Mouse (Mus musculus) mouse trophoblast stem cell (cell line): ENCODE data around the gene Ggt5.

Source experiments
- in situ Hi-C, 2 experiments: fragments of 300-500 bp; cut with MseI, MboI; formaldehyde crosslinking; loops; 2 replicates in 1 of 2; 3 replicates in 1 of 2; pipeline ENCODE4 v1.15.1; 2025

Gene Ggt5

GRCm38 (mm10) chr10:75626991-75627390 is 37.9 kb downstream of the Ggt5 start:
- in situ Hi-C loops, result no loop called here

DNA sequence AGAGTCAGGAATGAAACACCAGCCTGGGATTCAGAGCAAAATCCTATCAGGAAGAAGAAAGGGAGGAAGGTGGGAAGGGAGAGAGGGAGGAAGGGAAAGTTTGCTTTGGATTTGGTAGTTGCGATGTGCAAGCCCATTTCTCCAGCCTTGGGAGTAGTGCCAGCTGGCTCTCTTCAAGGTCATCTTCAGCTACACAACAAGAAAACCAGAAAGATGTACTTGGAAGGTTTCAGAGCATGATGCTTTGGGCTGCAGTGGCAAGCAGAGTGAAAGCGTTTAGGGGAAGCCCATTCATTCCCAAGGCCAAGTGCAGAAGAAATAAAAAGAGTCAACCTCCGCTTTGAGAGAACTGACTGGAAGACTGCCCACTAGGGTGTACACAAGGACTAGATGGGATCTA is 38.4 kb downstream of the Ggt5 start:
- in situ Hi-C loops, result no loop called here

DNA sequence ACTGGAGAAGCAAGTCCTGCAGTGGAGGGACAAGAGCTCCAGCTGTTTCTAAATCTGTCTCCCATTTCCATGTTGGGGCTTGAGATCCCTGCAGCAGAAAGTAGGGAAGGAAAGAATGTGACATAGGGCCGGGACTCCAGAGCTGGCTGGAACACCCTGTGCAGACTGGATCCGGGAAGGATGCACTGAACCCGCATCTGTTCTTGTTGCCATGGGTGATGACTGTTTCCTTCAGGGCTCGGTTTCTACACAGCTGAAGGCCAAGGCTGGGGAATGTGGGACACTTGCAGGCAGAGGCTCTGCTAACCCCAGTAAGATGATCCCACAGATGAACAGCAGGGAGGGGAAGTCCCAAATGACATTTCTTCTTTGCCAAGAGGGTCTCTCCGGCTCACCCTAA is 43.5 kb downstream of the Ggt5 start:
- in situ Hi-C loops, result no loop called here

DNA sequence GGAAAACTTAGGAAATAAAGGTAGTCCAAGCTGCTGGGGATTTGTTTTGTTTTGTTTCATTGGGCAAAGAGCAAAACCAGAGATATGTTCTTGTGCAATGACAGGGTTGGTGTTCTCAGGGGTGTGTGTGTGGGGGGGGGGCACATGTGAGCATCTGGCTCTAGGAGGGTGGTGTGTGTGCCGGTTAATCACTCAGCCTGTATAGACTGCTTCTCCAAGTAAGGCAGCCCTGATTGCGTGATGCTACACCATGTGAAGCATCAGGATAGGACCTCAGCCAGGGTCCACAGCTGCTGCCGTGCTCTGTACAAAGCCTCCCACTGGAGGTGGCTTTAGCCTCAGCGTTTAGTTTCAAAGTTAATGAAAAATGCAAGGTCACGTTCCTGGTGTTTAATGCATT is 43.9 kb downstream of the Ggt5 start:
- in situ Hi-C loops, result no loop called here

DNA sequence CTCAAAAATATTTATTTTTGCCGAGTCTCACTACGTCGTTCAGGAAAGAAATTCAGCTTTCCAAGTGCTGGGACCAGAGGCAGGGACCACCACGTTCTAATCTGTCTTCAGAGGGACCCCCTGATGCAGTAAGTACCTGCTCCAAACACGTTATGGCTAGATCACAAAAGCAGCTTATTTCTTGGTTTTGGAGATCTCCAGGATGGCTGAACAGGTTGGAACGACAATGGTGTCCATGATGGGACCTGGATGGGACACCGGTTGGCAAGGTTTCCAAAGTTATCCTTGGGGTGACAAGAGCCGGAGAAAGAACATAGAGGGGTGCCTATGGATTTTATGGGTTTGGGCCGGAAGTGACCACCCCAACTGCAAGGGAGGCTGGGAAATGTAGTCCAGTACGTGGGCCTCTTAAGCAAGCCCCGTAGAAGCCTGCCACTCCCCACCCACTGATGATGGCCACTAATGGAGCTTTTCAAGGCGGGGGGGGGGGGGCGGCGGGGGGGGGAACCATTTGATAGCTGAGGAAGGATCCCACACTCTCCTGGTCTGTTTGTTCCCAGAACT is 44.5 kb downstream of the Ggt5 start:
- in situ Hi-C loops, result no loop called here

DNA sequence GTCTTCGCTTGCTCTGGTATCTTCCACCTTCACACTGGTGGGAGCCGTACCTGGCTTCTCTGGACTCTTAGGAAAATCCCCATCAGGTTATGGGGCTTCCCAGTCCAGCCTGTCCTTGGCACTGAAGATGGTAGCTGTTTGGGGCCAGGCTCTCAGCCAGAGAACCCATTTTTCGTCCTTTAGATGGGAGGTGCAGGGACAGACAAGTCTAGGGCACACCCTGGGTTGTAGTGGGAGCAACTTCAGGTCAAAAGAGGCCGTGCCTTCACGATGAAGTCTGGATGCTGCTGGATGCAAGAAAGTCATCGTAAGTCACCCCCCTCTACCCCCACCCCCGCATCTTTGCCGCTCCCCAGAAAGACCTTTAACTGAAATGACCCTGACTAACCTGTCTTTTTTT is 45.5 kb downstream of the Ggt5 start:
- in situ Hi-C loops, result no loop called here

DNA sequence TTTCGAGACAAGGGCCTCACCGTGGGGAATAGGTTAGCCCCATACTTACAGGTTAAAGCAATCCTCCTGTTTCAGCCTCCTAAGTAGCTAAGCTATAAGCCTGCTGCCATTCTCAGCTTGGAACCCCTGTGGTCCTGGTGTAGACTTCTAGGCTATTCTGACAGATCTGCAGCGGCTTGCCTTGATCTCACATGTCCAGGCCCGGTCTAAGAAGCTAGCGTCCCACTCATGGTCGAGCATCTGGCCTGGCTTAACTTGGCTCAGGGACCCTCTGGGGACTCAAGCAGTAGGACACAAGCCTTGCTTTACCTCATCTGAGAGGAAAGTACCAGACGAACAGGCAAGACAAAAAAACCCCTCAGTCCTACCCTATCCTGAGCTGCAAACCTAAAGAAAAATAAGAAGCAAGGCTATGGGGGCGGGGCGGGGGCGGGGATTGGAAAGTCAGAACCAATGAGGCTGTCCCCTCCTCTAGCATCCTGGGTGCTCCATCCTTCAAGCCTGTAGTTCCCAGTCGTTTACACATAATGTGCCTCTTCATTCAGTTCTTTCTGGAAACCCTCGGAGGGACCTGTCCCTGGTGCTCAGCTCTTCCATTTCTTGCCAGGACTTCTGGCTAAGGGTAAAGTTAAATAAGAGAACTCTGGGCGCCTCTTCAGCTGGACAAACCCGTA is 46.0 kb downstream of the Ggt5 start:
- in situ Hi-C loops, result no loop called here

- in situ Hi-C loops, result no loop called here
These were observed 46.5 kb downstream of the Ggt5 start for GRCm38 (mm10) chr10:75635693-75636055.

GRCm38 (mm10) chr10:75636084-75636786 is 47.1 kb downstream of the Ggt5 start:
- in situ Hi-C loops, result no loop called here

- in situ Hi-C loops, result no loop called here
These were observed 48.6 kb downstream of the Ggt5 start for GRCm38 (mm10) chr10:75637711-75638110.

DNA sequence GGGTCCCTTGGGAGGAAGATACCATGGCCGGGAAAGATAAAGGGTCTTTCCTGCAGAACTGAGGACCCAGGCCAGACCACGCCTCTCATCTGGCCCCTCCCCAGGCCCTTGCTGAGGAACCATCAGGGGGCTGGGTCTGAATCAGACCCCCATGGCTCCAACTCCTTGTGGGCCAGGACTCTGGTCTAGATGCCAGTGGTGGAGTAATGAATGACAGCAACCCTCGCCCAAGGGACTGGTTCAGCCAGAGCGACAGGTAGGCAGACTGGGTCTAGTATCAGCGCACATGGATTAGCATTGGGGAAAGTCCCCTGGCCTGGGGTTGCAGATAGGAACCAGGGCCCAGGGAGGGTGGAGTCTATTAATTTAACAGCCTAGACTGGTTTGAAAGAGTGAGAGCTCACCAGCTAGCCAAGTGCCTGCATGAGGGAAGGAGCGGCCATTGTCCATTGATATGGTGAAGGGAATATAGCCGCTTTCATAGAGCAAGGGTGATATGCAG is 52.6 kb downstream of the Ggt5 start:
- in situ Hi-C loops, result no loop called here

DNA sequence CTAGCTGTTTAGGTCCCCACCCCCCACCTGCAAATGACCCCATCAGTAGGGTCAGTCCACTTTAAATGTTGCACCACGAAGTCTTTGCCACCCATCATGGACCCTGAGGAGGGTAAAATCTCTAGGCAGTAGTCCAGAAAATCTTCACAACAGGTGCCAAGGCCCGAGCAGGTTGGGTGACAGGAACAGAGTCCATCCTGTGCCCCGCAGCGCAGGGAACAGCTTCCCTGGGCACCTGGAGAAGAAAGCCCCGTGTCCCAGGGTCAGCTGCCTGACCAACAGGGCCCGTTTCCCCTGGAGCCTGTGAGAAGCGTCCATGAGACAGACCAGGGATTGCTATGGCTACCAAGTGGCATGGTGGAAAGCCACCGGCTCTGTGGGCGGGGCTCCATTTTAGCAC is 53.3 kb downstream of the Ggt5 start:
- in situ Hi-C loops, result no loop called here

DNA sequence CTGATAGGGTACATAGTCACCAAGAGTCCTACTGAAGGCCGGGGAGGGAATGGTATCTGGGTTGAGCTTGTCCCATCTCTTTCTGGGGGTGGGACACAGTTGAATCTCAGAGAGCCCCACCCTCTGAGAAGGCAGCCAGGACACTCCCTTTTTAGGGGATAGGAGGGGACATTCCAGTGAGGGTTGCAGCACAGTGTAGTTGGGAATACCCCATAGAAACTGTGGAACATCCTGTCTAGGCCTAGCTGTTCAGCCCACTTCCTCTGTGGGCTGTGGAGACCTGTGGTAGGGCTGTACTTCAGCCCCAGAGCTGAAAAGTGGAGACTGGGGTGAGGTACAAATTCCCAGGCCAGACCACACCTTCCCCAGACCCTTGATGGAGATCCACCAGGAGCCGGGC is 53.8 kb downstream of the Ggt5 start:
- in situ Hi-C loops, result no loop called here

GRCm38 (mm10) chr10:75643741-75644343 is 54.7 kb downstream of the Ggt5 start, which contains the start of gene Susd2:
TSS of gene Susd2 (minus strand) at chr10:75644008.
- in situ Hi-C loops, result no loop called here

GRCm38 (mm10) chr10:75645616-75646015 is 56.5 kb downstream of the Ggt5 start:
- in situ Hi-C loops, result no loop called here

- in situ Hi-C loops, result no loop called here
These were observed 57.3 kb downstream of the Ggt5 start for GRCm38 (mm10) chr10:75646406-75646805.

DNA sequence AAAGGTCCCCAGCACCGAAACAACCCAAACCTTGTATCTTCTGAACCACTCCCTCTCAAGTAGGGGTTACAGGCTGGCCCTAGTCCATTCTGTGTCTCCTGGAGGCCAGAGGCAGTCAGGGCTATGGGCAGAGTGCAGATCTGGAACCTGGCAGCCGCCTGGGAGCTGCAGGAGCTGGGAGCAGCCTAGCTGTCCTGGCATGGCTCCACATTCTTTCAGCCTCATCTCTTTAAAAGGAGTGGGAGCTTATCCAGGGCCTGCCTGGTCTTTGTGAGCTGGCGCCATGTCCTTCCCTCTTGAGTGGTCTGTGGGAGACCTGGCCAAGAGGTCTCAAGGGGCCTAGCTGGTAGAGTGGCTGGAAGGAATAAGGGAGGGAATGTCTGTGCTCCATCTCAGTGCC is 58.2 kb downstream of the Ggt5 start:
- in situ Hi-C loops, result no loop called here

GRCm38 (mm10) chr10:75648091-75648490 is 59.0 kb downstream of the Ggt5 start:
- in situ Hi-C loops, result no loop called here

DNA sequence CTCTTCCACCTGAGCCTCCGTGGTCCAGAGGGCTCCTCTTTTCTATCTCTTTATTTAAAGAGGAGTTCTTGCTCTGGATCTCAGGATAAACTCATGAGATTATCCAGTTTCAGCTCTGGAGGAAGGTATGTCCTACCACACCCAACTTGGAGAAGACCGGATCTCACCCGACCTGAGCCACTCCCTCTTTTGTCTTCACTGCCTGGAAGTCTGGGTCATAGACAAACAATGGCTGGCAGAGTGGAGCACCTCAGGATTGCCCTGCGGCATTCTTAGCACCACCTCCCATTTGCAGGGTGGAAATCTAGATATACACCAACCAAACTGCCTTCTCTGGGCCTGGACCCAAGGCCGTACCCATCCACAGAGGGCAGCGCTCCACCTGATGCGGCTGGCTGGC is 59.9 kb downstream of the Ggt5 start:
- in situ Hi-C loops, result no loop called here

DNA sequence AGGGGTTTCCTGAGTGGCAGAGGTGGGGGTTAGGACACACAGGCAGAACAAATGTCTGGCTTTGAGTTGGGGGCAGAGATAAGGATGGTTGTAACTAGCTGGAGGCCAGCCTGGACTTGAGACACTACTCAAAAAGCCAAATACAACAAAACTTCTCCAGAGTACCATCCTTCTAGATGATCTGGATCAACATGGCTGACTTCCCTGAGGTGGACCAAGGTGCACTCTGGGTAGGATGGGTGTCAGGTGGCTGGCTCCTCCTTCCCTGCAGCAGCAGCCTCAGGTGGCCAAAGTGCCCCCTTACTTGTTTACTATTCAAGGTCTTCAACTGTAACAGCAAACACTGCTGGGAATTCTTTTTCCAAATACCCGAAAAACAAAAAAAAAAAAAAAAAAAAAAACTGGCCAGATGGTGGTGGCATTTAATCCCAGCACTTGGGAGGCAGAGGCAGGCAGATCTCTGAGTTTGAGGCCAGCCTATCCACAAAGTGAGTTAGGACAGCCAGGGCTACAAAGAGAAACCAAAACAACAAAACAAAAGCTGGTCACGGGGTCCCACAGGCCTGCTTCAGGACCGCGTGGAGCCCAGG is 60.4 kb downstream of the Ggt5 start:
- in situ Hi-C loops, result no loop called here

DNA sequence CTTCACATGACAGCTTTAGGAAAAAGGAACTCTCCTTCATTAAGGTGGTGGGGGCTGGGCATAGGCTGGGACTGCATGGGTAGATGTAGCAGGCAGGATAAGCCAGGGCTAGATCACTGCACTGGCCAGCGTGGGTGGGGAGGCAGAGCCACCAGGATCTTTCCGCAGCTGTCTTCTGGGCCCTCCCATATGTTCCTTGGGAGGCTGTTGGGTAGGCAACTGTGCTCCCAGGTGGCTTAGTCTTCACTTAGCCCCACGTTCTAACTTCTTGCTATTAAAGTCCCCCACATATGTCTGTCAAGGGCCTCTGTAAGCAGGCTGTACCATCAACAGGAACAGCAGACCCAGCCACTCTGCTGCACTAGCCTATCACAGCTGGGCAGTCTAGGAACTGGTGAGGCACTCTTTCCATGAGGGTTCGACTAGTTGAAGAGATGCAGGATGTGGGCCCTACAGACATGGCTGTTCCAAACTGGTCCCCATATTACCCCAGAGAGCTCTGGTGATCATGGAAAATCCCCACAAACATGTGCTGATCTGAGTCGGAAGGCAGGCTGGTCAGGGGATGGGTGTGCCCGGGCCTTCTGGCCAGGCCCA is 61.3 kb downstream of the Ggt5 start:
- in situ Hi-C loops, result no loop called here
